ENCODE assay signal across 8 mouse cellular contexts in genomic region chr11:58171459-58172091, GRCm38 (mm10). TPM values are rescaled to one million over a fixed set of nuclear protein-coding genes. Genes with fewer than 3 reads are reported as not detected.
DNase-seq lines count a peak whose midpoint lies in the region; ATAC-seq and TF ChIP-seq lines count a peak whose summit lies in the region.

Gene Mrpl22 (plus strand): TSS chr11:58171661.

- ATAC-seq in forebrain, embryonic 11.5 days (replicated peaks; ENCODE audit: low FRiP score), result peak; percentile 77
- ATAC-seq in heart, embryonic 16.5 days (replicated peaks; ENCODE audit: extremely low read depth, insufficient read depth, low FRiP score), result peak; percentile 75
- ATAC-seq in liver, embryonic 15.5 days (ENCODE audit: insufficient read depth), result peak; percentile 68
- peak; percentile 77 for ATAC-seq in neural tube, embryonic 12.5 days (ENCODE audit: low FRiP score, low read depth)

- no peaks in the 10 kb centered on the region for H3K9me3 ChIP-seq in CH12.LX (replicated peaks; ENCODE audit: low read length)
- no peaks in the 10 kb centered on the region for H3K9me3 ChIP-seq in forebrain, embryonic 11.5 days (ENCODE audit: control insufficient read depth, low read length)
- no peaks in the 10 kb centered on the region for H3K9me3 ChIP-seq in heart, embryonic 16.5 days (replicated peaks; ENCODE audit: control insufficient read depth, low read length)
- 0 out of 2 replicates have a peak, but pooled peaks cover 3% of the 10 kb centered on the region for H3K9me3 ChIP-seq in liver, embryonic 15.5 days (replicated peaks)
- no peaks in the 10 kb centered on the region for H3K9me3 ChIP-seq in neural tube, embryonic 12.5 days

- H3K9ac ChIP-seq in CH12.LX (ENCODE audit: insufficient read depth, low read depth), result peak within 1 kb of the TSS; percentile 78
- peak within 1 kb of the TSS; percentile 76 for H3K9ac ChIP-seq in forebrain, embryonic 11.5 days (ENCODE audit: low read length)
- H3K9ac ChIP-seq in heart, embryonic 16.5 days (ENCODE audit: low read length), result peak within 1 kb of the TSS; percentile 88
- peak within 1 kb of the TSS; percentile 65 for H3K9ac ChIP-seq in liver, embryonic 15.5 days
- peak within 1 kb of the TSS; percentile 68 for H3K9ac ChIP-seq in neural tube, embryonic 12.5 days

- no peak for TF ChIP-seq EP300 in CH12.LX (IDR thresholded peaks at IDR 0.05; ENCODE audit: low read length)

- H3K27me3 ChIP-seq in CH12.LX (replicated peaks), result no peaks in the 10 kb centered on the region
- no peaks in the 10 kb centered on the region for H3K27me3 ChIP-seq in forebrain, embryonic 11.5 days (ENCODE audit: control insufficient read depth, insufficient read depth, low read length)
- no peaks in the 10 kb centered on the region for H3K27me3 ChIP-seq in heart, embryonic 16.5 days (ENCODE audit: control insufficient read depth, insufficient read depth, low read length)
- no peaks in the 10 kb centered on the region for H3K27me3 ChIP-seq in liver, embryonic 15.5 days
- no peaks in the 10 kb centered on the region for H3K27me3 ChIP-seq in neural tube, embryonic 12.5 days (replicated peaks)

- H3K36me3 ChIP-seq in CH12.LX (replicated peaks in 1 of 2; ENCODE audit: control insufficient read depth in 1 of 2, insufficient read depth in 1 of 2, low read length in 1 of 2), result peaks cover 29 to 41% of the 10 kb centered on the region in 2 experiments
- peaks cover 3% of the 10 kb centered on the region; the same call in 1 of the 2 replicates for H3K36me3 ChIP-seq in forebrain, embryonic 11.5 days (ENCODE audit: control insufficient read depth, insufficient read depth, low read length)
- H3K36me3 ChIP-seq in heart, embryonic 16.5 days (ENCODE audit: control insufficient read depth, insufficient read depth), result peaks cover 26% of the 10 kb centered on the region
- peaks cover 39% of the 10 kb centered on the region for H3K36me3 ChIP-seq in liver, embryonic 15.5 days (replicated peaks)
- peaks cover 32% of the 10 kb centered on the region for H3K36me3 ChIP-seq in neural tube, embryonic 12.5 days

- TF ChIP-seq POLR2A in CH12.LX (IDR thresholded peaks at IDR 0.05; ENCODE audit: low read depth, low read length), result peak; percentile 94

- H3K79me2 ChIP-seq in CH12.LX (replicated peaks; ENCODE audit: control insufficient read depth, extremely low read depth, insufficient read depth, poor library complexity, severe bottlenecking), result peaks cover 31% of the 10 kb centered on the region

- dilution Hi-C loops in CH12.LX (cut with MboI; ENCODE audit: extremely low pct_ligation_motif_present, extremely low pct_unique_long_range_greater_than_20kb, low sequenced_read_pairs), result no loop called here

- DNase-seq in CH12.LX (ENCODE audit: extremely low read depth), result peak; percentile 100
- peak; percentile 96 for DNase-seq in c-Kit-positive CD71-positive TER-119-negative erythroid progenitor cells, embryonic 14.5 days (ENCODE audit: low read depth)
- DNase-seq in forebrain, embryonic 11.5 days (ENCODE audit: low spot score), result peak; percentile 98
- peak; percentile 98 to 99 for DNase-seq in kidney, postnatal 36 days
- peak; percentile 90 for DNase-seq in telencephalon, adult 2 months (ENCODE audit: low read depth, low spot score)

- H3K27ac ChIP-seq in CH12.LX (ENCODE audit: insufficient read depth, low read depth), result peak within 1 kb of the TSS; percentile 34; the same call in 1 of the 2 replicates
- no peak within 1 kb of the TSS for H3K27ac ChIP-seq in forebrain, embryonic 11.5 days (ENCODE audit: low read depth, low read length)
- H3K27ac ChIP-seq in heart, embryonic 16.5 days (ENCODE audit: low read length), result 0 out of 2 replicates have a peak within 1 kb of the TSS, but pooled peaks have one; percentile 32
- H3K27ac ChIP-seq in liver, embryonic 15.5 days (replicated peaks), result peak within 1 kb of the TSS; percentile 68
- no peak within 1 kb of the TSS for H3K27ac ChIP-seq in neural tube, embryonic 12.5 days

- TF ChIP-seq CTCF in CH12.LX (conservative IDR thresholded peaks at IDR 0.05 in 1 of 2, IDR thresholded peaks at IDR 0.05 in 1 of 2; ENCODE audit: low read depth in 2 of 2, low read length in 2 of 2), result no peak

- WGBS in forebrain, embryonic 11.5 days, result under 1% methylated on average over 34 of the region's 34 CpGs
- WGBS in heart, embryonic 16.5 days, result under 1% methylated on average over 34 of the region's 34 CpGs
- WGBS in liver, embryonic 15.5 days (ENCODE audit: insufficient replicate concordance), result under 1% methylated on average over 34 of the region's 34 CpGs
- WGBS in neural tube, embryonic 12.5 days, result under 1% methylated on average over 34 of the region's 34 CpGs

- TF ChIP-seq RAD21 in CH12.LX (IDR thresholded peaks at IDR 0.05; ENCODE audit: low read depth, low read length), result no peak

- in situ Hi-C loops in CH12.LX (cut with MboI; ENCODE audit: low pct_ligation_motif_present, low pct_unique_long_range_greater_than_20kb, low sequenced_read_pairs), result no loop called here

- H3K4me2 ChIP-seq in CH12.LX (ENCODE audit: insufficient read depth, low read depth, poor library complexity, severe bottlenecking), result peak within 1 kb of the TSS; percentile 74
- peak within 1 kb of the TSS; percentile 75 for H3K4me2 ChIP-seq in forebrain, embryonic 11.5 days (ENCODE audit: low read depth, low read length, severe bottlenecking)
- H3K4me2 ChIP-seq in heart, embryonic 16.5 days (ENCODE audit: low read depth, low read length), result peak within 1 kb of the TSS; percentile 77
- H3K4me2 ChIP-seq in liver, embryonic 15.5 days, result peak within 1 kb of the TSS; percentile 79
- H3K4me2 ChIP-seq in neural tube, embryonic 12.5 days (replicated peaks), result peak within 1 kb of the TSS; percentile 68

- peaks cover 0 to 22% of the 10 kb centered on the region in 2 experiments; a peak in 2 of 4 replicates for H3K4me1 ChIP-seq in CH12.LX (ENCODE audit: control insufficient read depth in 1 of 2, insufficient read depth in 2 of 2)
- no peaks in the 10 kb centered on the region for H3K4me1 ChIP-seq in forebrain, embryonic 11.5 days (replicated peaks; ENCODE audit: control insufficient read depth, insufficient read depth, low read length)
- peaks cover 16% of the 10 kb centered on the region for H3K4me1 ChIP-seq in heart, embryonic 16.5 days (ENCODE audit: control insufficient read depth, insufficient read depth, low read length)
- peaks cover 56% of the 10 kb centered on the region for H3K4me1 ChIP-seq in liver, embryonic 15.5 days (replicated peaks)
- peaks cover 15% of the 10 kb centered on the region for H3K4me1 ChIP-seq in neural tube, embryonic 12.5 days

- H3K4me3 ChIP-seq in CH12.LX (replicated peaks in 1 of 3; ENCODE audit: low read depth in 2 of 3, low read length in 2 of 3, poor library complexity in 1 of 3), result peak within 1 kb of the TSS; percentile 72 to 93 (median 84)
- H3K4me3 ChIP-seq in forebrain, embryonic 11.5 days (ENCODE audit: low read depth, low read length), result peak within 1 kb of the TSS; percentile 69
- H3K4me3 ChIP-seq in heart, embryonic 16.5 days (ENCODE audit: low read length), result peak within 1 kb of the TSS; percentile 89
- H3K4me3 ChIP-seq in liver, embryonic 15.5 days (replicated peaks), result peak within 1 kb of the TSS; percentile 71
- H3K4me3 ChIP-seq in neural tube, embryonic 12.5 days, result peak within 1 kb of the TSS; percentile 68

TF ChIP-seq in CH12.LX, 34 proteins besides CTCF, POLR2A, EP300 and RAD21:
- TF ChIP-seq POLR2AphosphoS2 (IDR thresholded peaks at IDR 0.05; ENCODE audit: low read depth, low read length) (peak; percentile 32; the same call in 1 of the 2 replicates), CHD2 (IDR thresholded peaks at IDR 0.05; ENCODE audit: low read length) (peak; percentile 81), HCFC1 (IDR thresholded peaks at IDR 0.05; ENCODE audit: low read depth, low read length) (peak; percentile 90), JUN (IDR thresholded peaks at IDR 0.05; ENCODE audit: insufficient read depth, low read depth, low read length) (peak; percentile 33; the same call in 1 of the 2 replicates), TCF12 (IDR thresholded peaks at IDR 0.05; ENCODE audit: low read depth, low read length) (peak; percentile 74), NRF1 (IDR thresholded peaks at IDR 0.05; ENCODE audit: low read depth, low read length) (peak; percentile 95), MXI1 (IDR thresholded peaks at IDR 0.05; ENCODE audit: low read depth, low read length) (peak; percentile 98), NELFE (IDR thresholded peaks at IDR 0.05; ENCODE audit: low read depth, low read length) (peak; percentile 91), ZMIZ1 (IDR thresholded peaks at IDR 0.05; ENCODE audit: low read depth, low read length) (no peak), SIN3A (IDR thresholded peaks at IDR 0.05; ENCODE audit: low read length) (peak; percentile 98), MEF2A (IDR thresholded peaks at IDR 0.05; ENCODE audit: borderline replicate concordance, low read depth, low read length) (0 out of 2 replicates have a peak, but pooled peaks have one; percentile 29), ELF1 (IDR thresholded peaks at IDR 0.05; ENCODE audit: low read depth, low read length) (peak; percentile 98), E2F4 (IDR thresholded peaks at IDR 0.05; ENCODE audit: insufficient replicate concordance, low read depth, low read length) (no peak), IRF4 (IDR thresholded peaks at IDR 0.05; ENCODE audit: low read depth, low read length) (0 out of 2 replicates have a peak, but pooled peaks have one; percentile 28), ETS1 (conservative IDR thresholded peaks at IDR 0.05; ENCODE audit: low read depth, low read length) (peak; percentile 4; the same call in 1 of the 2 replicates), SMC3 (IDR thresholded peaks at IDR 0.05; ENCODE audit: low read depth, low read length) (no peak), MAFK (IDR thresholded peaks at IDR 0.05; ENCODE audit: insufficient replicate concordance, low read length) (no peak), TBP (conservative IDR thresholded peaks at IDR 0.05; ENCODE audit: low read depth, low read length) (peak; percentile 83)
TF ChIP-seq in CH12.LX: peak in this region for 14.

RNA-seq across cellular contexts. Expression of gene Mrpl22, which starts in this region (rescaled TPM):
- total RNA-seq in CH12.LX (2012; rRNA removed) (89.1 and 112 TPM in 2 replicates), CH12.LX (2014; rRNA removed) (115 and 124 TPM in 2 replicates)
- 110 and 133 TPM in 2 replicates for polyA plus RNA-seq in CH12.LX (2012; ENCODE audit: insufficient read length, low read depth)
- polyA plus RNA-seq in forebrain, embryonic 11.5 days (2014; fragmentation: Nextera tagmentation; extraction: Ambion mirVana), result 119 TPM in 2 replicates
- 112 TPM in 2 replicates for polyA plus RNA-seq in heart, embryonic 16.5 days (2015; fragmentation: Nextera tagmentation; extraction: Ambion mirVana)
- polyA plus RNA-seq in liver, embryonic 15.5 days (2015; fragmentation: Nextera tagmentation; extraction: Ambion mirVana), result 79.1 and 90.7 TPM in 2 replicates
- polyA plus RNA-seq in neural tube, embryonic 12.5 days (2016; fragmentation: Nextera tagmentation; extraction: Ambion mirVana), result 111 and 115 TPM in 2 replicates

Comparison
In these comparisons a context has a peak if more than half of its experiments do, and no peak if none do; other contexts are left out.
1. H3K27ac ChIP-seq: peak in CH12.LX (single experiment), heart, embryonic 16.5 days (single experiment) and liver, embryonic 15.5 days (single experiment); none in forebrain, embryonic 11.5 days (single experiment) and neural tube, embryonic 12.5 days (single experiment).
2. Peak in every context shown above with its lines, with median percentiles within 50 percentile points of each other: DNase-seq, H3K4me2 ChIP-seq, H3K4me3 ChIP-seq, H3K9ac ChIP-seq and ATAC-seq.